Mouse (Mus musculus) cerebral cortex, adult 2 months (tissue): Measurements from ENCODE around the gene Cd47.

Experiments
- WGBS: fragments of 180-500 bp; shearing (Covaris S2); methylation state at CpG from one replicate; pipeline ENCODE4 v1.1.7; 2018; 5-methylcytosine and 5-hydroxymethylcytosine counted together

Cd47 gene

GRCm38 (mm10) chr16:49951288-49951691, 151.0 kb downstream of the Cd47 start:
- WGBS = 36% methylated on average over 2 of the region's 2 CpGs

DNA sequence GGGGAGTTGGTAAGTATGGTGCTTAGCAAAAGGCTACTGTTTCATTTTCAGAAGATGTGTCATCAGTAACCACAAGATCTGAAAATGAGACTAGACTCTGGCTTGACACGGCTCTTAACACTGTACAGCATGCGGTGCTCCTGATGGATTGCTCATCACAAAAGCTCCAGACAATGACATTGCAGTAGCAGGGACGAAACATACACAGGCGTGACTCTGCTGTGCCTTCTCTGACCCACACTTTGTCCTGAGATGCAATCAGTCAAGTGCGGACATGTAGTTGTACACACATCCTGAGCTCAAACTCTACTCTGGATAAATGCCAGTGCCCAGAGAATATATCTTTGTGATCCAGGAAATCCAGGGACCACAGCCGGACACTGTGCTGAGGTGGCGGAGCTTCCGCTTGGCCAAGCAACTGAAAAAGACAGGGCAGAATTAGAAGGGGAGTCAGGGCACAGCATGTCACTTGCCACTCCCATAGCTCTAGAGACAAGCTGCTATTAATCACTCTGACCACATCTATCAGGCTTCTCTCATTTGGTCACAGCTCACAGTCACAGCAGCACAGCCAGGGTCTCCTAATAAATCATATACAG, 151.7 kb downstream of the Cd47 start:
- 80% methylated on average over 8 of the region's 8 CpGs for WGBS

DNA sequence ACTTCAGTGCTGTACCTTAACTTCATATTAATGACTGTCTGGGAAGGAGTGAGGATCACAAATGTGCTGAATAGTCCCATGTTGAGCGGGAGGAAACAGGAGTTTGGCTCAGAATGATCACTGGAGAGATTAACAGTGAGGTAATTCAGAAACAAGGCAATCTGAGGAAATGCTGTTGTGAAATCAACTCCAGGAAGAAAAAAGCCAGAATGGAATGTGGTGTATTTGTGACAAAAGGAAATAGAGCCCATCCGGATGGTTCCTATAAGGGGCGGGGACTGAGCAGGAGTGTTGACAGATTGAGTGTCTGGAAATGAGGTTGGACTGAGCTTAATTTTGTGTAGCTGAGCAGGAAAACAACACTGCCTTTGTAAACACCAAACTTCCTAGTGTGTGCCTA, 153.5 kb downstream of the Cd47 start:
- WGBS = 62% methylated on average over 3 of the region's 3 CpGs

DNA sequence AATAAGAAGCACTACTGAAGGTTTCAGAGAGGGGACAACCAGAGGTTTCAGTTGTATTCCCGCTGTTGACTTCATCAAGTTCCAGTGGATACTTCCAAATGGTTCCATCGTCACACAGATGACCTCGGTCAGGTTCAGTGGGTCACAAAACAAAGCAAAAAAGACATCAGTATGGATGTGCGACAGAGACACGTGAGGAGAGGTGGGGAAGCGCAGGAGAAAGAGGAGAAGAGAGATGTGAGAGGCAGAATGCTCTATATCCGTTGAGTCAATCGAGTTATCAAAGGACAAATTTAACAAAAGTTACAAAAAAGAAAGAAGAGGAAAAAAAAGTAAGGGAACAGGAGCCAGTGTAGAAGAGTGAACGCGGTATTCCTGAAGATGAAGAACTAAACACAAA, 154.6 kb downstream of the Cd47 start:
- WGBS = 96% methylated on average over 10 of the region's 10 CpGs

- 90% methylated on average over 2 of the region's 2 CpGs for WGBS
These were observed 155.0 kb downstream of the Cd47 start for GRCm38 (mm10) chr16:49955325-49955724.

GRCm38 (mm10) chr16:49955952-49956351, 155.6 kb downstream of the Cd47 start:
- 90% methylated on average over 2 of the region's 2 CpGs for WGBS

DNA sequence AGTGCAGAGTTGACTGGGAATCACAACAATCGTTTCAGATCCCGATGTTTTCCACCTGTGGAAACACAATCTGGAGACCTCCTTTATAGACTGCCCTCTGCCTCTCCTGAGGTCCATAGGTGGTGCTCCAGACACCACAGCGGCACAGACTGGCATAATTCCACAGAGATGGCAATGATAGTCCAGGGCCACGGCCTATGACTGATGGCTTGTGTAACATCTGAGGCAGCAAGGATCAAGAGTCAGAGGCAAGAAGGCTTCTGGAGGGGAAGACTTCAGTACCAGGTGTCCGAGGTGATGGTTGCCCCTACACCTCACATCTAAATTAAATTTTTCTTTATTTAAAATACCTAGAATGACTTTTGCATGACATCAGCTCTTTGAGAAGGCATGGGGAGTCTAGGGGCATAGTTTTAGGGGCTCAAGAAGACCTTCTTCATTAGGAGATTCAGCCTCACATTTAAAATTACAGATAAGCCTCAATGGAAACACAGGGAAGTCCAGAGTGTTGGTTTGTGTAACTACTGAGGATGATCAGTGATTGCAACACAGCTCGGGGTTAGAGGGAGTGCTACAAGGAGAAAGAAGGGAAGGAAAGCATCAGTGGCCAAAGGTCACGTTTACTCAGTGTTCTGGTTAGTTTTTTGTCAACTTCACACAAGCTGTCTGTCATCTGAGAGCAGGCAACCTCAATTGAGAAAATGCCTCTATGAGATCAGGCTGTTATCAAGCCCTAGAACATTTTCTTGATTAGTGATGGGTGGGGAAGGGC, 156.4 kb downstream of the Cd47 start:
- WGBS = 93% methylated on average over 7 of the region's 7 CpGs

DNA sequence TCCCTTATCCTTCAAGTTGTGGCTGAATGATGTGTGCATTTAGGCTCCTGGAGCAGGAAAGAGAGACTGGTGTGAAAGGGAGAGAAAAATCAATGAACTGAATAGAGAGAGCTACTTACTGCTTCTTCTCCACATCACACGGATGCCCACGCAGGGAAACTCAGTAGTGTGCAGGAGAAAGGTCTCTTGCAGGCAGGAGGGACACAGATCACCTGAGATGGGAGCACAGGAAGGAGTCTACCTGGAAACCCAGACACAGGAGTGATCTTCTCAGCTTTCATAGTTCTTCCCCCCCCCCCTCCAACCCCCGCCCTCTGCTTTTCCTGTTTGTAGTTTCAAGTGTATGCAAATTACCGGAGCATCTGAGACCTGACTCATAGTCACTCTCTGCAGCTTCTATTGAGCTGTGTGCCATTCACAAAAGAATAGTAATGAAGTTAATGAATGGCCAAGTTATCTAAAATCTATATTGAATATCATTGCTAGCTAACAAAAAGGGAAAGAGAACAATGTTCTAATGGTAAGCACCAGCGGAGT, 158.6 kb downstream of the Cd47 start:
- WGBS = 80% methylated on average over 5 of the region's 5 CpGs

- 92% methylated on average over 3 of the region's 3 CpGs for WGBS
These were observed 162.0 kb downstream of the Cd47 start for GRCm38 (mm10) chr16:49962305-49962704.

GRCm38 (mm10) chr16:49964321-49964986, 164.1 kb downstream of the Cd47 start:
- WGBS = 81% methylated on average over 7 of the region's 7 CpGs
